Mouse (Mus musculus): ENCODE measurements around the gene Ints2.
"Not testable (repeated sequence)": the region's sequence is repeated elsewhere in the genome, so short reads cannot be mapped to it uniquely, and the experiment has no call there.

Ints2 gene

DNA sequence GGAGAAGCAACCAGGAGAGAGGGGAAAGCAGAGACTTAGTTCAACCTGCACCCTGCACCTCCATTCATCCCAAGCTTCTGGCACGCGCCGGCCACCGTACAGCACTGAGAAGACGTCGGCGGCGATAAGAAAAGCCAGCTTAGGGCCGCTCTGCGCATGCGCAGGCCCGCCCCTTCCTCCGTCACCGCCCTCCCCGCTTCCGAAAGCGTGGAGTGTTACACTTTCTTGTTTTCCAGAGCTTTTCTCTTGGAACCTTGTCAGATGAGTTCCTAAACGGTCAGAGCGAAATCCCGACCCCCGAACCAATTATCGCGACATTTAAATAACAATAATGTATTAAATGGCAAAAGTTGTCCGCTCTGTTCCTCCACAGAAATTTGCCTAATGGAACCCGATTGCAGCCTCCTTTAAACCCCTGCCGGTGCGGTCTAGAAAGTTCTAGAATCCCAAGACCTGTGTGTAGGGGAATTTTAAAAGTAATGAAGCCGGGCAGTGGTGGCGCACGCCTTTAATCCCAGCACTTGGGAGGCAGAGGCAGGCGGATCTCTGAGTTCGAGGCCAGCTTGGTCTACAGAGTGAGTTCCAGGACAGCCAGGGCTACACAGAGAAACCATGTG lies at the start of gene Ints2:
Gene Ints2, minus strand, starts transcription at position 116 of the 617 bp plus-strand sequence.
- peak; percentile 98 for DNase-seq

DNA sequence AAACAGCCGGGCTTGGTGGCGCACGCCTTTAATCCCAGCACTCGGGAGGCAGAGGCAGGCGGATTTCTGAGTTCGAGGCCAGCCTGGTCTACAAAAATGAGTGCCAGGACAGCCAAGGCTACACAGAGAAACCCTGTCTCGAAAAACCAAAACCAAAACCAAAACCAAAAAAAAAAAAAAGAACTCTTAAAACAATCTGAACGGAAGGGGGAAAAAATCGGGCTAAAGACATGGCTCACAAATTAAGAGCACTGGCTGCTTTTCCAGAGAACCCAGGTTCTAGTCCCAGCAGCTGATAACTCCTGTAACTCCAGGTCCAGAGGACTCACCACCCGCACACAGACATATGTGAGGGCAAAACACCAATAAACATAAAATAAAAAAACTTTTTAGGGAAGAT lies 34.8 kb upstream of the Ints2 start:
- not testable (repeated sequence) for DNase-seq

DNA sequence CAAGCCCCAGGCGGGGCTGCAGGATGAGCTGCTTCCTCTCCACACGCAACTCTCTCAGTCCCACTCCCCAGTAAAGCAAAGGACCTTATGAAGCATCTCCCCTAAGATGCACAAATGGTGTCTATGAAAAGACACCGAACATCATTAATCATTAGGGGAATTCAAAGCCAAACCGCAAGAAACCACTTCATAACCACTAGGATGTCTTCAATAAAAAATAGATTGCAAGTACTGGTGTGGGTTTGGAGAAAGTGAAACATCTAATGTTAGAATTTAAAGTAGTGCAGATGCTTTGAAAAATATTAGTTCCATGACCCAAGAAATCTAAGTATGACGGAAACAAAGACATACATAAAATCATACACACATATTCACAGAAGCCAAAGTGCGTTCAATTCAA lies 34.3 kb upstream of the Ints2 start:
- DNase-seq: no peak

DNA sequence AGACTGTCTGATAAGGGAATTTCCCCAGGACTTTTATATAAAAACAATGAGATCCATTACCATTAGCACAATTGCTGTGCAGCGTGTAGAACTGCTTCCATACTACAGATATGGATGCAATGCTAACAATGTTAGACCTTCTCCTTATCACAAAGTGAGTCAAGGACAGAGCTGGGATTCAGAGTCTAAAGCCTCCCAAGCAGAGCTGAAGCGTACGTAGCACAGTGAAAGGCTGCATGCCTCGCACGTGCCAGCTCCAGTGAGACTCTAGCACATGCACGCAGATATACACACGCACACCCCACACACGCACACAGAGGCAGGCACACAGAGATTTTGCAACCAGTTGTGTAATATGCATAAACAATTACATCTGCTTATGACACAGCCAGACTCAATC lies 28.4 kb upstream of the Ints2 start:
- no peak for DNase-seq

DNA sequence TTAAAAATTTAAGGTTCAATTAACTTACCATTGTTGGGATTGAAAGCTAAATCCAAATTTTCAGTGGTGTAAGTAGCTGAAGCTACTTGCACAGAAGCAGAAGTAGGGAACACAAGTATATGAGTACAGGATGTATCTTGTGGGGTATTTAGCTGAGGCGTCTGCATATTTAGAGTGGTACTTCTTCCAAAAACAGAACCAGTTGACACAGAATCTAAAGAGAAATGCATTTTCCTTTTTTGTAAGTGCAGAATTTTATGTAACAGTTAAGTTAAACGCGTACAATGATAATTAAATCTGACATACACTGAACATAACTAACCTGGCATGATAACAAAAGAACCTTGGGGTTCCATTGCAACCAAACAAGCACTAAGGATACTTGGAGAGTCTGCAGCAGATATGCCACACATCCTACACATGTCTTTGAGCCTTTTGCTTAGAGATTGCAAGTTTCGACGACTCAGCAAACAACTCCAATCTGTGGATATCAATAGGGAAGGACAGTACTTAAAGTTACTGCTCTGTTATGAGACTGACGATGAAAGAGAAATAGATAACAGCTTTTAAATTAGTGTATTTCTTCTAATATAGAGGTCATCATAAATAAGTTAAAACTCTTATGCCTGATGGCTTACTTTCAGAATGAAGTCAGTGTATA lies 21.2 kb upstream of the Ints2 start:
- DNase-seq: no peak

DNA sequence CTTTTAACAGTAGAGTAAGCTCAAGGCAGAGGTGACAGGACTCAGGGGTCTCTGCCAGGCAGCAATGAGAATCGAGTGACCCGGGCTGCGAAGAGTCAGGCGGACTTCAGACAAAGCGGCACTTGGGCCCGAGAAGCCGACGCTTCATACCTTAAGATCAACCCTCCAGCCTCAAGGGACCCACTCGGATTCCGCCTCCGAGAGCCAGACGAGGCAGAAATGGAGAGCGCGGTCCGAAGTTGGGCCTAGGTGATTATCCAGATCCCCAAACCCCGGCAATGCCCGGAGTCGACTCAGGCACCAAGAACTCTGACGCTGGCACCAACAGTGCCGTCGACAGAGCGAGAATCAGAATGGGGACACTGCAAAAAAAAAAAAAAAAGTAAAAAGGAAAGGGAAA lies 321 bp downstream of the Ints2 start:
- no peak for DNase-seq

DNA sequence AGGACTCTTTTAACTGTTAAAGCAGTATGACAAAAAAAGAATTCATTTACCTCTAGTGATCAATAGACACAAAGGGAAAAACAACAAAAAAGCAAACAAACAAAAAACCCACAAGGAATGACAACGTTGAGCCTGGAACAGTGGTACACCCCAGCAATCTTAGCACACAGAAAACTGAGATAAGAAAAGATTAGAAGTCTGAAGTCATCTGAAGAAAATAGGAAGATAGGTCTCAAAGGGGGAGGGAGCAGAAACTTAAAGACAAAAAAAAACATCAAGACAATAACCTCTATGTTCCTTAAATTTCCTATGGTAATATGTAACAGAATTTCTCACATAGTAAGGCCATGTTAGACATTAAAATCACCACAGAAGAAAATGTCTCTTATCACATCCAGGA lies 4.0 kb downstream of the Ints2 start:
- no peak for DNase-seq

DNA sequence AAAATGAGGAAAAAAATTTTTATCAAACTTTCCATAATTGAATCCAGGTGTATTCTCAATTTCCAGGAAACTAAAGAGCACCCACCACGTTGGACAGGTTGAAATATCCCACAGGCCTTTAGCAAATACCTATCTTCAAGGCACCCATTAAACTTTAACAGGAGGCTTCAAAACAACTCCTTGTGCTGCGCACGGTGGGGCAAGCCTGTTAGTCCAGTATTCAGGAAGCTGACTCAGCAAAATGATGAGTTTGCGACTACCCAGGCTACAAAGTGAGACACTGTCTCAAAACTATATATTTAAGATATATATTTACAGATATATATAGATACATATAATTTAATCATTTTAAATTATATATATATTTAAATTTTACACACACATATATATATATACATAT lies 24.9 kb downstream of the Ints2 start:
- no peak for DNase-seq

DNA sequence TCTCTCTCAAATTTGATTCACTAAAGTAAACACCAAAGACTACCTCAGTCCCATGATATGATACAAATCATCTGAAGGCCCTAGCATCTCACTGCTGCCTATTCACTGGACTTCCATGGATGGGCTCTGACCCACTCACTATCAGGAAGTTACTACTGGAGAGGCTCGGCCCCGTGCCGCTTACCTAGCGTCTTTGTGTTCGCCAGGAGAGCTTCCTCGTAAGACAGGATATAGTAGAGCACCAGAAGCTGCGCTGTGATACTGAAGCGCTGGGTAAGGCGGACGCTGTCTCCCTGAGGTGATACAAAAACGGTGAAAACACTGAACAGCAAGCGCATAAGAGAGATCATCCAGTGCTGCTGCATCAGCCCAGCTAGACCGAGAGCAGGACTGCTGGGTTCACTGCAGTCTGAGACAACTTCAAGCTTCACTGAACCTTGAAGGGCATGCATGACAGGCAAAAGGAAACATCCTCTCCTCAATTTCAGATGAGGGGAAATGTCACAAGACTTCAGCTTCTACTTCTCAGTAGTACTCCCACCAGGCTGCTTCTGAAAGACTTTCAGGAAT lies 25.5 kb downstream of the Ints2 start:
- DNase-seq: no peak

DNA sequence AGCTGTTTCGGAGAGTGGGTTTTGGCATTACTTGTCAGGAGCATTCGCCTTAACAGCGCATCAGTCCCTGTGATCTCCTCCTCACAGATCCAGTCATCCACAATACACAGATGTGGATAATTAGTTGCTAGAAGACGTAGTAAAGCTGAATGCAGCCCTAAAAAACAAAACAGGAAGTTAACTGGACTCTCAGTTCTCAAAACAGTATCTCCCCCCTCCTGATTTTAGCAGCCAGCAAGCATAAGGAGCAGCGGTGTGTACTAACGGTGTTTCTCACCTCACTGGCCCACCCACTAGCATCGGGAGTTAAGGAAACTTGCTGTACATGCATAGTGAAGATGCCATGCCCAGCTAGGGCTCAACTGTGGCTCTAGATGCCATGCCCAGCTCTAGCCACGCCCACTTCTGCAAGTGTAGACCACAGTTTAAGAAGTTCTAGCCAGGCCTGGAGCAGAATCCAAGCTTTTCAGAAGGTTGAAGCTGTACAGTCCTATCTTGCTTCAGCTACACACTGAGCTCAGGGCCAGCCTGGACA lies 30.7 kb downstream of the Ints2 start:
- no peak for DNase-seq

DNA sequence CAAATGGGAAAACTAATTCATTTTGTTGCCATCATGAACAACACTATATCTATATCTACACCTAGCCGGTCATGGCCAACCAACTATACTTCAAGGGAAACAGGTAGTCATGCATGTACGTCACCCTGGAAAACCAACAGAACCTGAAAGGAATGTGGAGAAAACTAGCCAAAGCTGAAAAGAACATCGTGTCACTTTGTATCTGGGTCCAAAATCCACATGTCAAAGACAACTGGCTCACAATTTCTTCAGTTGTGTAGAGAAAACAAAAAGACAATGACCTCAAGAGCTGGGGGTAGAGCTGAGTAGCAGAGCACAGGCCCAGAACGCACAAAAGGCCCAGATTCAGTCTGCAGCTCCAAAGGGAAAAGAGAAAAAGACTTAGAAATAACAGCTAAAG lies 31.6 kb downstream of the Ints2 start:
- no peak for DNase-seq

DNA sequence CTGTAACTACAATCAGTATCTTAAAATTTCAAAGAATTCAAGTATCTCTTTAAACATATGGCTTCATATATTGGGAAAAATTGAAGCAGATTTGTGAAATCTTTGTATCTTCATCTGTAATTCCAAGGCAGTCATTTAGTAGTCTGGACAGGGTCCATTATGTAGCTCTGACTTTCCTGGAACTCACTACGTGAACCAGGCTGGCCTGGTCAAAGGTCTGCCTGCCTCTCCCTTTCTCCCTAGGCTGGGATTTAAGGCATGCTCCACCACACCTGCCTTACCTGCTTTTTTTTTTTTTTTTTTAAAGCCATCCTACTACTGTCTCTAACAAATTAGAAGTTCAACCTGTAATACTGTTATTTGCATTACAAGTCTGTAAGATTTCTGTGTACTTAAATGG lies 45.6 kb downstream of the Ints2 start:
- no peak for DNase-seq

DNA sequence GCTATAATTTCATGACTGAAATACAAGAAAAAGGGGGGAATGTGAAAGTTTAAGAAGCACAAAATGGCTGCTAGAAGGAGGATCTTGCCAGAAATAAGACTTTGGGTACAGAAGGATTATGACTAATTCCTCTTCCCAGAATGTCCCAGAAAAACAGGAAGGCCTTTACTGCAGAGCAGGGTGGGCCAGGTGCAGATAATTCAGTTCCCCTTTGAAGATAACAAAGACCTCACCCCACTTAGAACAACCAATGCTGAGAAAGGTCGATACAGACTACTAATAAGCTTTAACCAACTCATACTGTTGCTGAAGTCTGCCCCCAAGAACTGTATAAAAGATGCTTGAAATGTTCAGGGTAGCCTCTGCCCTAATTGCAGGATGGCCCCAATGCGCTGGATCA lies 48.3 kb downstream of the Ints2 start:
- DNase-seq: no peak

DNA sequence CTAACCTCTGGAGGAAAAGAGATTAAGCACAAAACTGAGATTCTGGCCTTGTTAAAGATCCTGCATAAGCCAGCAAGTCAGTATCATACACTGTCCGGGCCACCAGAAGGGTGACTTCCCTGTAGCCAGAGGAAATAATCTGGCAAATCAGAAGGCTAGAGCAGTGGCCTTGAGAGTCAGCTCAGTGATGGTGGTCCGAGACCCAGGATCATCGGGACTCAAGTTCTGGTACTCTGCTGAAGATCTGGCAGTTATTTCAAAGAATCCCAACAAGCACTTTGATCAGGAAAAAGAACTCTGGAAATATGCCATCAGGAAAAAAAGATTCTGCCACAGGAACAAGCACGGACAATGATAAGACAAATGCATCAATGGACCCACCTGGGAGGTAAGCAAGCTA lies 51.5 kb downstream of the Ints2 start:
- DNase-seq: no peak

DNA sequence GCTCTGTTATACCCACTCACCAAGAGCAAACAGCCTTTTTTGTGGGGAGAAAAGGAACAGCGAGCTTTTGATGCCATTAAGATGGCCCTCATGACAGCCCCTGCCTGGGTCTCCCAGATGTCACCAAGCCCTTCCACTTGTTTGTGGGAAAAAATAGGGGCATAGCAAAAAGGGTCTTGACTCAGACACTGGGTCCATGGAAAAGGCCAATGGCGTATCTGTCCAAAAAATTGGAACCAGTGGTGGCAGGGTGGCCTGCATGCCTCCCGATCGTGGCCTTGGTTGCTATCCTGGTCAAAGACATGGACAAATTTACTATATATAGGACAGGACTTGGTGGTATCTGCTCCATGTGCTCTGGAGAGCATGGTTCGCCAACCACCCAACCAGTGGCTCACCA lies 52.3 kb downstream of the Ints2 start:
- no peak for DNase-seq

DNA sequence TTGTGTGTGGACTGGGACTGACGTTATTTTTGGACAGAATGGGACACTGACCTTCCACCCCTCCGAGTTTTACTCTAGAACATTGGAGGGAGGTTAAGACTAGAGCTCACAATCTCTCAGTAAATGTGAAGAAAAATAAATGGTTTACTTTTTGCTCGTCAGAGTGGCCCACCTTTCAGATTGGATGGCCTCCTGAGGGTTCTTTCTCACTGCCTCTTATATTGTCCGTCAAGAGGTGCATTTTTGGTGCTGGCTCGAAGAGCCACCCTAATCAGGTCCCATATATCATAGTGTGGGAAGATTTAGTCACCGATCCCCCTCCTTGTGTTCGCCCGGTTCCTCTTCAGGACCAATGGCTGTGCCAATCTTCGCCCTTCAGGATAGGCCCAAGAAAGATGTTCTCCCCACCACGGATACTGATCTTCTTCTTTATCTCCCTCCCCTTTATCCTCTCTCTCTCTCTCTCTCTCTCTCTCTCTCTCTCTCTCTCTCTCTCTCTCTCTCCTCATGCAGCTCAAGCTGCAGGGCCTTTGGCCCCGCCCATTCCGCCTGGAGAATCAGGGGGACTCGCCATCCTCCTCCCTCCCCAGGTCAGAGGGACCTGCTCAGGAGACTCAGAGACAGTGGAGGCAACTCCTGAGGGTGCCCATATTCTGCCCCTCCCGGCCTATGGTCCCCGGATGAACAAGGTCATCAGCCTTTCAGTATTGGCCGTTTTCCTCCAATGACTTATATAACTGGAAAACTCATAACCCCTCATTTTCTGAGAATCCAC lies 55.3 kb downstream of the Ints2 start:
- no peak for DNase-seq

DNA sequence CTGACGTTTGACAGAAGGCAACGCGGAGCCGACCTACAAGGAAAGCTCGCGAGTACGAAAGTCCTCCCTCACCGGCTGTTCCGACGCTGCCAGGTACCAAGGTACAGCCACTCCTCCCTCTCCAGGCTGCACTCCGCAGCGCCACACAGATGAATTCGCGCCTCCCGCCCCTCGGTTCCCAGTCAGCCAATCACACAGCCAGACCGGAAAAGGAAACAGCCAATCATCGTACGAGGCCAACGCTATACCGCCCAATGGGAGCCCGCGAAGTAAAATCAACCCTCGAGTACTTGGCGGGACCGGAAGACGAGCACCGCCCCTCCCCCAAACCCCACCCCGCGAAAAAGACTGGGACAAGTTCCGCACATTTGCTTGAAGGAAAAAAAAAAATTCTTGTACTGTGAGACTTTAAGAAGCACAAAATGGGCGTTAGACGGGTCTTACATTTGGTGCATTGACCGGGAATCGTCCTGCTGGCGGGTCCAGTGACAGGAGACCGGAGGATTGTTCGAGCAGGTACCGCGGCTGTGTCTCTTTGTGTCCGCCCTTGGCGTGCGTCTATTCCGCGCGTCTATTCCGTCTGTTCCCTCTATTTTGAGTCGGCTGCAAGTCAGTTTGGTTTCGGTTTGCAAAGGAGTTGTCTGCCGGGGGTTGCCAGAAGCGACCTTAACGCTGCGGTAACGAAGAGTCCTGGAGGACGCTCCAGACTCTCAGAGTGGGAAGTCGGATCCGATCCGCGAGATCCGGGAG lies 56.2 kb downstream of the Ints2 start, which contains the start of gene Brip1:
Gene Brip1, minus strand, starts transcription at position 157 of the 750 bp plus-strand sequence.
- DNase-seq: peak; percentile 86

DNA sequence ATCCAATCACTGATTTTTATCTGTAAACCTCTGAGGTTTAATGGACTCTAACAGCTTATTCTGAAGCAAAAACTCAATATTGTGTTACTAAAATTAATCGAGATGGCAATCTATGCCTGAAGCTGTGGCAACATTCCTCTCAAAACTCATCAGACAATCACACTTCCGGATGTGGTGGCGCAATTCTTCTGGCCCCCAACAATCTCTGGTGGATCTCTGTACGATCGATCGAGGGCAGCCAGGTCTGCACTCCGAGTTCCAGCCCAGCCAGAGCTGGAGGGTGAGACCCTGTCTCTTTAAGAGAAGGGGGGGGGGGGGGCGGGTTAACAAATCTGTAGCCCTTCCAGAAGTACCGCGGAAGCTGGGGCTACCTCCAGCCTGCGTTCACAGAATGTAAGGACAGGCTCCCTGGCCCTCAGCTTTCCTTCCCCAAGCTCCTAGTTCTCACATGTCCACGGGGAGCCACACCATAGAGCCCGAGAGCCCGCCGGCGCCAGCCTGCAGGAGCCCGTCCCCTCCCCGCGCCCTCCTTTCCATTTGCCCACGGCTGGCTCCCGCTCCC lies 56.8 kb downstream of the Ints2 start:
- no peak for DNase-seq

DNA sequence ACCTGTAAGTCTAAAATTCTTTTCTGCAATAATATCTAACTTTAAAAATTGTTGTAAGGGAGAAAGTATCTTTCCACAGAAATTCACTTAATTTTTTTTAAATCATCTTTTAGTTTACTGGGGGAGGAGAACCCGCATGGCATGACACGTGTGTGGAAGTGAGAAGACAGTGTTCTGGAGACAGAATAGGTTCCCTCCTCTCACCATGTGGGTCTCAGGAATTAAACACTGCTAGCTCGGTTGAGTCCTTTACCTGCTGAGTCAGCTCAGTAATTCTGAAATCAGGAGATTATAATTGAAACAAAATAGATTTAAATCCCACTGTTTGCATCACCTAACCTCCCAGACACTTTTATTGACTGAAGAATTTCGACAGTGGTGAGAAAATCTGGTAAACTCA lies 57.6 kb downstream of the Ints2 start:
- no peak for DNase-seq

DNA sequence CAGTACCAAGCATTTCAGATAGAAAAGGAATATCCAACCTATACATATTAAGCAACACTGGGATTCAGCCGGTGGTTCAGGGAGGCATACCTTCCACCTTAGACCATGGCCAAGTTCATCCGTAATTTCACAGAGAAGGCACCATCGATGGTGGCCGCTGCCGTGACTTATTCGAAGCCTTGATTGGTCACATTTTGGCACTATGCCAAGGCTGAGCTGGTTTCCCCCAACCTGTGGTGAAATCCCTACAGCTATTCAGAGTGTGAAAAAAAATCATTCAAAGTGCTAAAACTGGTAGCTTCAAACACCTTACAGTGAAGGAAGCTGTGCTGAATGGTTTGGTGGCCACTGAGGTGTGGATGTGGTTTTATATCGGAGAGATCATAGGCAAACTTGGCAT lies 72.2 kb downstream of the Ints2 start:
- not testable (repeated sequence) for DNase-seq

DNA sequence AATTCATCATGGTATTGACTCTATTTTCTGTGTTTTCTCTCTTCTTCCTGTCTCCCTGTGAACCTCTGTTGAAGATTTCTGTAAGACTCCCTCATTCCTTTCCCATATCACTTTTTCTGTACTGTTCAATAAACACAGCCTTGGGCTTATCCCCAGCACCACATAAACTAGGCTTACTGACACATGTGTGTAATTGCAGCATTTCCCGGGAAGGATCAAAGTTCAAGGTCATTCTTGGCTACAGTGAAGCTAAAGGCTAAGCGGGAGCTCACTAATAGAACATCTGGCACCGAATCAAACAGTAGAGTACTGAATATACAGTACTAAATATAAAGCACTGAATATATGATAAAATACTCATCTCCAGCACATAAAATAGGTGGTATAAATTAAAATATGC lies 81.5 kb downstream of the Ints2 start:
- no peak for DNase-seq

DNA sequence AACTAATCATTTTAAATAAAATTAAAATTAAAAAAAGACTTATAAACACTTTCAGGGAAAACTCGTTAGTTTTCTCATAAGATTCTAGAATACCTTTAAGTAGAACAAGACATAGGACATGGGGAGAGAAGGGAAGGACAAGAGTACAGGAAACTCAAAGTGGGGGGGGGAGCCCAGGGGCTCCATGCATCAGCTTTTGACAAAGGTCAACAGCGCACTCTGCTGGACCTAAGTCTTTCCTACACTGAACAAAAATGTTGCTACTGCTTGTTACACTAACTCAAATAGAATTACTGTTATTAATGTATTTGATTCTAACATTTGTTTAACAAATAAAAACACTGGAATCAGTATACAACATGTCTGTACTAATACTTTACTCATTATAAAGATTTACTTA lies 83.2 kb downstream of the Ints2 start:
- peak; percentile 56 for DNase-seq

DNA sequence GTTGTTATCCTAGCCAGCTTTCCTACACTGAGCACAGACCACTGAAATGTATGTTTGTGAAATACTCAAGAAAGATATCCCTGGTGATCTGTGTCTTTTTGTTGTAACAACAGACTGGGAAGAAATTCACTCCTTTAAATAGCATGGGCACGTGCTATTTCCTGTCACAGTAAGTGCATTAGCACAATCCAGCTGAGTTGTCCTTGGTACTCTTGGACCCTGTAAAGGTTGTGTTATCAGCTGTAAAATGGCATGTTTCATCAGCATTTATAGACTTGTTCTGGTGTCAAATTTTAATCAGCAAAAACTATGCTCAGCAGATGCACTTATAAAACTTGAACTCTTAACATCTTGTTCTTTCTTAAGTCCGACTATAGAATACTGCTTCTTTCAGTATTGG lies 86.6 kb downstream of the Ints2 start:
- no peak for DNase-seq
